ENCODE assay signal across 38 mouse cellular contexts in genomic region chr3:116681160-116681559, GRCm38 (mm10). TPM values are rescaled to one million over a fixed set of nuclear protein-coding genes. Genes with fewer than 3 reads are reported as not detected.
"Had no signal": no experiment of that assay in that cellular context is flagged by ENCODE, and none has a peak within 500 bp of the region (broad histone marks: within the 10 kb centered on the region; RNA-seq: fewer than 3 reads in every experiment).

Gm43191 (minus strand) TSS chr3:116681260.

- H3K4me2 ChIP-seq: limb, embryonic 12.5 days; limb, embryonic 13.5 days; limb, embryonic 15.5 days; liver, embryonic 11.5 days; liver, embryonic 15.5 days; lung, embryonic 14.5 days; lung, embryonic 15.5 days; midbrain, embryonic 11.5 days; midbrain, embryonic 12.5 days; midbrain, embryonic 13.5 days; midbrain, embryonic 15.5 days; neural tube, embryonic 12.5 days had no signal

- DNase-seq: left cerebral cortex, postnatal 4 days; liver; liver, postnatal 0 days; lung, adult 18-20 months; lung, adult 2 months; lung, embryonic 14.5 days; lung, postnatal 10 days; lung, postnatal 14 days; lung, postnatal 36 days; lung, postnatal 4 days; midbrain, embryonic 14.5 days had no signal

- H3K9me3 ChIP-seq: limb, embryonic 10.5 days; limb, embryonic 12.5 days; limb, embryonic 13.5 days; limb, embryonic 15.5 days; liver, embryonic 15.5 days; lung, embryonic 15.5 days; megakaryocyte, embryonic 14.5 days; midbrain, embryonic 10.5 days; midbrain, embryonic 12.5 days; midbrain, embryonic 13.5 days; midbrain, embryonic 15.5 days; neural tube, embryonic 12.5 days had no signal

- H3K4me1 ChIP-seq: limb, embryonic 10.5 days; limb, embryonic 12.5 days; limb, embryonic 13.5 days; limb, embryonic 15.5 days; liver, embryonic 15.5 days; lung, embryonic 15.5 days; midbrain, embryonic 10.5 days; midbrain, embryonic 12.5 days; midbrain, embryonic 13.5 days; midbrain, embryonic 15.5 days; neural tube, embryonic 12.5 days had no signal

- H3K27ac ChIP-seq: left cerebral cortex, adult 2 months; limb, embryonic 10.5 days; limb, embryonic 12.5 days; limb, embryonic 13.5 days; limb, embryonic 15.5 days; liver, embryonic 14.5 days; liver, embryonic 15.5 days; lung, embryonic 15.5 days; macrophage; midbrain, embryonic 10.5 days; midbrain, embryonic 12.5 days; midbrain, embryonic 13.5 days; midbrain, embryonic 15.5 days; neural tube, embryonic 12.5 days had no signal

- H3K9ac ChIP-seq: limb, embryonic 12.5 days; limb, embryonic 13.5 days; limb, embryonic 15.5 days; liver, embryonic 14.5 days; liver, embryonic 15.5 days; liver, postnatal 0 days; lung, embryonic 14.5 days; lung, embryonic 15.5 days; midbrain, embryonic 12.5 days; midbrain, embryonic 13.5 days; midbrain, embryonic 15.5 days; neural tube, embryonic 12.5 days had no signal

- H3K27me3 ChIP-seq: limb, embryonic 12.5 days; limb, embryonic 13.5 days; limb, embryonic 15.5 days; liver, embryonic 15.5 days; lung, embryonic 15.5 days; megakaryocyte, embryonic 14.5 days; midbrain, embryonic 12.5 days; midbrain, embryonic 13.5 days; midbrain, embryonic 15.5 days; neural tube, embryonic 12.5 days had no signal

- H3K4me3 ChIP-seq: left cerebral cortex, adult 2 months; limb, embryonic 10.5 days; limb, embryonic 12.5 days; limb, embryonic 13.5 days; limb, embryonic 15.5 days; liver, embryonic 15.5 days; lung, embryonic 15.5 days; megakaryocyte, embryonic 14.5 days; midbrain, embryonic 10.5 days; midbrain, embryonic 12.5 days; midbrain, embryonic 13.5 days; midbrain, embryonic 15.5 days; myocyte; neural tube, embryonic 12.5 days had no signal

- H3K36me3 ChIP-seq: midbrain, embryonic 15.5 days; neural tube, embryonic 12.5 days had no signal

- ATAC-seq: liver, postnatal 0 days; lung, postnatal 0 days; midbrain, embryonic 13.5 days; midbrain, embryonic 15.5 days; midbrain, embryonic 16.5 days had no signal

RNA-seq across cellular contexts. Expression of gene Gm43191, which starts in this region (rescaled TPM):
- polyA plus RNA-seq: limb, embryonic 10.5 days; limb, embryonic 11.5 days; limb, embryonic 12.5 days; limb, embryonic 13.5 days; limb, embryonic 14.5 days; limb, embryonic 15.5 days; liver, adult 2 months; liver, embryonic 14.5 days; liver, embryonic 15.5 days; liver, embryonic 16.5 days; liver, postnatal 0 days; lung, adult 2 months; lung, embryonic 14.5 days; lung, embryonic 15.5 days; lung, embryonic 16.5 days; lung, postnatal 0 days; macrophage; midbrain, embryonic 10.5 days; midbrain, embryonic 11.5 days; midbrain, embryonic 12.5 days; midbrain, embryonic 13.5 days; midbrain, embryonic 14.5 days; midbrain, embryonic 15.5 days; midbrain, embryonic 16.5 days; midbrain, postnatal 0 days; myocyte; neural tube, embryonic 11.5 days; neural tube, embryonic 12.5 days had no signal
